Mouse (Mus musculus): ENCODE measurements around the gene Csn1s2a. TPM values are rescaled to one million over a fixed set of nuclear protein-coding genes. Genes with fewer than 3 reads are reported as not detected.
"Not testable (repeated sequence)": the region's sequence is repeated elsewhere in the genome, so short reads cannot be mapped to it uniquely, and the experiment has no call there.

Gene Csn1s2a
- not detected in 2 replicates for polyA plus RNA-seq (2015; fragmentation: Nextera tagmentation; extraction: Ambion mirVana)

DNA sequence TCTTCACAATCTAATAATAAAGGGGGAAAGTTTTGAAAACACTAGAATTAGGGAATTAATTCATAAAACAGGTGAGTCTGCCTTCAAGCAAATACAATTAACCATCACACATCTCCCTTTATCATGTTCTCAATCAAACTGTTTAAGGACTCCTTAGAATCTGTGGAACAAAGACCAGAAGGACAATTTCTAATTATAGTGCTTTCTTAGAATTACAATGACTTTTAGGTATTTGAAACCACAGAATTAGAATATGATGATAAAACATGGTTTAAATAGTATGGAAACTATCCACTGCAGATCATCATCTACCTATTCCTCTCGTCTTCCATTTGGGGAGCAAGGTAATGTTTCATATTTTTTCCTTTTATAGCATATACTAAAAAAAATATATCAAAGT lies at the start of gene Csn1s2a:
Gene Csn1s2a (plus strand): TSS at position 301 of the 400 bp plus-strand sequence.
- H3K27me3 ChIP-seq (ENCODE audit: insufficient read depth, low read length): no peaks in the 10 kb centered on the region
- no peak within 1 kb of the TSS for H3K9ac ChIP-seq (replicated peaks; ENCODE audit: low read length)
- no peaks in the 10 kb centered on the region for H3K4me1 ChIP-seq (ENCODE audit: insufficient read depth, low read length)
- H3K36me3 ChIP-seq (ENCODE audit: insufficient read depth, low read length): no peaks in the 10 kb centered on the region
- H3K4me2 ChIP-seq (replicated peaks; ENCODE audit: low read depth, low read length): no peak within 1 kb of the TSS
- no peak within 1 kb of the TSS for H3K4me3 ChIP-seq (ENCODE audit: low read length)
- no peaks in the 10 kb centered on the region for H3K9me3 ChIP-seq (ENCODE audit: low read length)
- ATAC-seq (ENCODE audit: low FRiP score, low TSS enrichment): no peak
- no peak within 1 kb of the TSS for H3K27ac ChIP-seq (ENCODE audit: low read length)
- WGBS: 69% methylated on average over 1 of the region's 1 CpGs

DNA sequence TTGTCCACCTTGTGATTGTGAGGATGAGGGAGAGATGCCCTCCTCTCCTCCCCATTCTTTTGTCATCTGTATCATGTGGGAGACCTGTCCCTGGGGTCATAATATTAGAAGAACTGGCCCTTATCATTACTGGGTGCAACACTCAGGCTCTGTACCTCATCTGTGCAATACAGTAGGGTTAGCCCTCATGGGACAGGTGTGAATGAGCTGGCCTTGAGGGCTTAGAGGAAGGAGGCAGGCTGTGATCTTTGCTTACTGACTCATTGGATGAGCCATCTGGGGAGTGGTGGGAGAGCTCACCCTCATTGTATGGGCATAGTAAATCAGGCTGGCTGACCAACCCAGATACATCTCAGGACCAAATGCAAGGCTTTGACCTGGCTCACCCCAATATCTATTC lies 39.5 kb upstream of the Csn1s2a start:
- no peaks in the 10 kb centered on the region for H3K4me1 ChIP-seq (ENCODE audit: insufficient read depth, low read length)
- no peak overlapping the region for H3K4me3 ChIP-seq (ENCODE audit: low read length)
- no peak overlapping the region for H3K4me2 ChIP-seq (replicated peaks; ENCODE audit: low read depth, low read length)
- 0 out of 2 replicates have a peak, but pooled peaks cover 2% of the 10 kb centered on the region for H3K9me3 ChIP-seq (ENCODE audit: low read length)
- no peak for ATAC-seq (ENCODE audit: low FRiP score, low TSS enrichment)
- no peaks in the 10 kb centered on the region for H3K27me3 ChIP-seq (ENCODE audit: insufficient read depth, low read length)
- no peak overlapping the region for H3K27ac ChIP-seq (ENCODE audit: low read length)
- H3K9ac ChIP-seq (replicated peaks; ENCODE audit: low read length): no peak overlapping the region
- H3K36me3 ChIP-seq (ENCODE audit: insufficient read depth, low read length): no peaks in the 10 kb centered on the region

DNA sequence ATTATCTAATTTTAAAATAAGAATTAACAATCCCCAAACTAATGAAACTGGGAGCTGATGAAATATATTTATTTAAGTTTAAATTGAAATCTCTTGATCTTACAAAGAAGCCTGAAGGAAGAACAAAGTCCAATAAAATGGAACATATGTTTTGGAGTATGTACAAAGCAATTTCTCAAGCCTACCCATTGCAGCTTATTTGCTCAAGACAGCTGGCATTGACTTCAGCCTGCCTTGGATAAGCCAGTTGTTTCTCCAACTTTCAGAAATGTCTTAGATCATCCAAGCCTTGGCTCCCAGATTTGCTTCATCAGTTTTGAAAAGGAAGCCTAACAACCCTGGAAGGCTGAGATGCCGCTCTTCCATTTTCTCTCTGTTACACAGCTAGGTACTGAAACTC lies 20.9 kb upstream of the Csn1s2a start:
- Histone ChIP-seq H3K27me3 (ENCODE audit: insufficient read depth, low read length) (no peaks in the 10 kb centered on the region), H3K4me1 (ENCODE audit: insufficient read depth, low read length) (no peaks in the 10 kb centered on the region), H3K9me3 (ENCODE audit: low read length) (no peaks in the 10 kb centered on the region), H3K9ac (replicated peaks; ENCODE audit: low read length) (no peak overlapping the region), H3K4me2 (replicated peaks; ENCODE audit: low read depth, low read length) (no peak overlapping the region), H3K27ac (ENCODE audit: low read length) (no peak overlapping the region), H3K36me3 (ENCODE audit: insufficient read depth, low read length) (no peaks in the 10 kb centered on the region), H3K4me3 (ENCODE audit: low read length) (no peak overlapping the region)
- 90% methylated on average over 1 of the region's 1 CpGs for WGBS
- no peak for ATAC-seq (ENCODE audit: low FRiP score, low TSS enrichment)

DNA sequence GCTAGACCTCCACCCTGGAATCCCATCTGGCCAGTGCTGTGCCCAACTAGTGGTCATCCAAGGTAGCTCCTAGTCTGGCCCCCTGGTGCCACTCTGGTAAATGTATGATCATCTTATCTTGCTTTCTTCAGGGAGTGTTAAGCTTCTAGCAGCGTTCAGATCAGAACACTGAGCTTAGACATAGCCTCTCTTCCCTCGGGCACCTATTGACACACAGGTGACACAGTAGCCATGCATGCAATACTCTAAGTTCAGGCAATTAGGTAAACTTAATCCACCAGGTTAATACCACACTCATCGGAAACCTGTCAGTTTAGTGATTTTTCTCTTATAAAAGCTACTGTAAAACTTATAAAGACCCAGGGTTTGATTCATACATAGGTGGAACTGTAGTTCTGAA lies 9.8 kb upstream of the Csn1s2a start:
- WGBS: 88% methylated on average over 3 of the region's 3 CpGs
- ATAC-seq (ENCODE audit: low FRiP score, low TSS enrichment): no peak
- H3K27me3 ChIP-seq (ENCODE audit: insufficient read depth, low read length): no peaks in the 10 kb centered on the region
- H3K9me3 ChIP-seq (ENCODE audit: low read length): no peaks in the 10 kb centered on the region
- H3K4me1 ChIP-seq (ENCODE audit: insufficient read depth, low read length): no peaks in the 10 kb centered on the region
- H3K4me2 ChIP-seq (replicated peaks; ENCODE audit: low read depth, low read length): no peak overlapping the region
- no peaks in the 10 kb centered on the region for H3K36me3 ChIP-seq (ENCODE audit: insufficient read depth, low read length)
- no peak overlapping the region for H3K4me3 ChIP-seq (ENCODE audit: low read length)
- H3K9ac ChIP-seq (replicated peaks; ENCODE audit: low read length): no peak overlapping the region
- H3K27ac ChIP-seq (ENCODE audit: low read length): no peak overlapping the region

DNA sequence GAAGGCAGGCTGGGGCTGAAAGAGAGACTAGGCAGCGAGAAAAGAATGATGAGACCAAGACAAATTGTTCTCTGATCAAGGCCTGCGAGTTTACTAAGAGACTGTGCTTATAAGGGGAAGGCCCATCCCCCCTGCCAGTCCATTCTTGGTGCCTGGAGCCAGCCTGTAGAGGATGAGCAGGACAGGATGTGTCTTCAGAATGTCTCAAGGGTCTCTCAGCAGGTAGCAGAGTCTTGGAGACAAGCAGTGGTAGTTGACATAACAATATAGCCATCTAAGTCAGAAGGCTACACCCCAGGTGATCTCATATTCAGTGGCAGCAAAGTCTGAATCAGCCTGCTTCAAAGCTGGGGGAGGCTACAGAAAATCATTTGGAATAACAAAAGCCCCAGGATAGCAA lies 2.2 kb upstream of the Csn1s2a start:
- 45% methylated on average over 2 of the region's 2 CpGs for WGBS
- not testable (repeated sequence) for H3K4me2 ChIP-seq (replicated peaks; ENCODE audit: low read depth, low read length); H3K9ac ChIP-seq (replicated peaks; ENCODE audit: low read length); H3K27ac ChIP-seq (ENCODE audit: low read length); H3K27me3 ChIP-seq (ENCODE audit: insufficient read depth, low read length); H3K36me3 ChIP-seq (ENCODE audit: insufficient read depth, low read length); ATAC-seq (ENCODE audit: low FRiP score, low TSS enrichment); H3K4me1 ChIP-seq (ENCODE audit: insufficient read depth, low read length); H3K4me3 ChIP-seq (ENCODE audit: low read length); H3K9me3 ChIP-seq (ENCODE audit: low read length)

DNA sequence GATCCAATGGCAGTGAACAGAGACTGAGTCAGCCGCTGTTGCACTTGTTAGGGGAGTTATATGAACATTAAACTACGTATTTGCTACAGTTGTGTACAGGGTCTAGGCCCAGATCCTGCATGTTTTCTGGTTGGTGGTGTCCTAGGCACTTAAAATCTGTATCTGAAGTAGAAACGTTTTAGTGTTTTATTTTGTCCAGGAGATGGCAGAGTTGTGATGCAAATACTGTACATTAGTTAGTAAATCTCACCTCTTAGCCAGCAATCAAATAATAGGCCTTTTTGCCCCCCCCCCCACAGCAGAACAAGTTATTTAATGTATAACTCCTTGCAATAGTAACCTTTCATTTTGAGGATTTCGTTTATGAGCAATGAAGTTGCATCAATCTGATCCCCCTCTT lies 8.4 kb downstream of the Csn1s2a start:
- Histone ChIP-seq H3K4me3 (ENCODE audit: low read length) (no peak overlapping the region), H3K27me3 (ENCODE audit: insufficient read depth, low read length) (no peaks in the 10 kb centered on the region), H3K4me1 (ENCODE audit: insufficient read depth, low read length) (no peaks in the 10 kb centered on the region), H3K9me3 (ENCODE audit: low read length) (no peaks in the 10 kb centered on the region), H3K4me2 (replicated peaks; ENCODE audit: low read depth, low read length) (no peak overlapping the region), H3K9ac (replicated peaks; ENCODE audit: low read length) (no peak overlapping the region), H3K36me3 (ENCODE audit: insufficient read depth, low read length) (no peaks in the 10 kb centered on the region), H3K27ac (ENCODE audit: low read length) (no peak overlapping the region)
- ATAC-seq (ENCODE audit: low FRiP score, low TSS enrichment): no peak
- 51% methylated on average over 4 of the region's 4 CpGs for WGBS

DNA sequence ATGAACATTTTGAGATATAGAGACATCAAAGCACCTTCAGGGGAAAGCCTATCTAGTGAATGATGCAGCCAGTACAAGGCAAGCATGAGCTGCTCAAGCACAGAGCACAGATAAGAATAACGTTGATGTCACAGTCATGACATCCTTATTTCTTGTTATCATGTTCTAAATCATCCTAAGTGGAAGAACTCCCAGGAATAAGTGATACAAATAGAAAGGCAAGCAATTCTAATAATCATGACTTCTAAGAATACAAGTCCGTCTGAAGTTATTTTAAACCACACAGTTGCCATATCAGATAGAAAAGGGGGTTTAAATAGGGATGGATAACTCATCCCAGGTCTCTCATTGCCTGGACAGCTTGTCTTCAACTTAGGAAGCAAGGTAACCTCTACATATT lies 33.4 kb downstream of the Csn1s2a start, which contains the start of gene Csn1s2b:
Gene Csn1s2b (plus strand): TSS at position 301 of the 400 bp plus-strand sequence.
- no peak for ATAC-seq (ENCODE audit: low FRiP score, low TSS enrichment)
- Histone ChIP-seq H3K4me1 (ENCODE audit: insufficient read depth, low read length) (no peaks in the 10 kb centered on the region), H3K9me3 (ENCODE audit: low read length) (no peaks in the 10 kb centered on the region), H3K36me3 (ENCODE audit: insufficient read depth, low read length) (no peaks in the 10 kb centered on the region), H3K27ac (ENCODE audit: low read length) (no peak within 1 kb of the TSS), H3K4me3 (ENCODE audit: low read length) (no peak within 1 kb of the TSS), H3K4me2 (replicated peaks; ENCODE audit: low read depth, low read length) (no peak within 1 kb of the TSS), H3K27me3 (ENCODE audit: insufficient read depth, low read length) (no peaks in the 10 kb centered on the region), H3K9ac (replicated peaks; ENCODE audit: low read length) (no peak within 1 kb of the TSS)
- 72% methylated on average over 2 of the region's 2 CpGs for WGBS

DNA sequence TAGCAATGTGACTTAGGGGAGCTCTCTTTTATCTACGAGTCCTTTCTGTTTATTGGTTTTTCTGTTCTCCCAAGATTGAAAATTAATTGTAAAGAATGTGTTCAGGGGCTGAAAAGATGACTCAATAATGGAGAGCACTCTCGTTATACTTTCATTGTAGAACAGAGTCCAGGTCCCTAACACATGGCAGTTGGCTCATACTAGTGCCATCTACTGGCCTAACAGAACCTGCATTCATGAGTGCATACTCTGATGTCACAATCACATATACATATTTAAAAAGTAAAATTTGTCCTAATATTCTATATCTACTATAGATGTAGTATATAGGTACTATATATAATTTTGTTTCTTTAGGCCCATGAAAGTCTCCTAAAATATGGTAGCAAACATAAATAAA lies 34.9 kb downstream of the Csn1s2a start:
- Histone ChIP-seq H3K4me3 (ENCODE audit: low read length) (no peak overlapping the region), H3K9ac (replicated peaks; ENCODE audit: low read length) (no peak overlapping the region), H3K27ac (ENCODE audit: low read length) (no peak overlapping the region), H3K27me3 (ENCODE audit: insufficient read depth, low read length) (no peaks in the 10 kb centered on the region), H3K4me1 (ENCODE audit: insufficient read depth, low read length) (no peaks in the 10 kb centered on the region), H3K9me3 (ENCODE audit: low read length) (no peaks in the 10 kb centered on the region), H3K4me2 (replicated peaks; ENCODE audit: low read depth, low read length) (no peak overlapping the region), H3K36me3 (ENCODE audit: insufficient read depth, low read length) (no peaks in the 10 kb centered on the region)
- ATAC-seq (ENCODE audit: low FRiP score, low TSS enrichment): no peak
- WGBS: 67% methylated on average over 2 of the region's 2 CpGs

DNA sequence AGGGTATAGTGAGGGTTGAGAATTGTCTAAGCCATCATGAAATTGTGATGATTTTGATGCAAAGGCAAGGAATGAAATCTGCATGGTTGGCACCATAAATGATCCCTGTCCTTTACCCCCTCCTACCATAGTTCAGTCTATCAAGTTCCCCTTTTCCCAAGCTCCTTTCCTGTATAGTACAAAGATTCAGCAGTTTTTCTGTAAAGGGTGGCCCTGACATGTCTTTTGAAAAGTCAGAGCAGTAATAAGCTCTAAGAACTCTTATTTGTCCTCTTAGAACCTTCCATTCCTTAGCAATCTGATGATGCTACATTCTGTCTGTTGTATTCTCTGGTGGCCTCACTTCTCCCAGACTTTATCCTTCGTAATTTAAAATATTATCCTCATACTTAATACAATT lies 51.0 kb downstream of the Csn1s2a start, which contains the start of gene Prr27:
Gene Prr27 (plus strand): TSS at position 301 of the 400 bp plus-strand sequence.
- H3K27ac ChIP-seq (ENCODE audit: low read length): no peak within 1 kb of the TSS
- no peaks in the 10 kb centered on the region for H3K36me3 ChIP-seq (ENCODE audit: insufficient read depth, low read length)
- no peak within 1 kb of the TSS for H3K9ac ChIP-seq (replicated peaks; ENCODE audit: low read length)
- H3K4me1 ChIP-seq (ENCODE audit: insufficient read depth, low read length): no peaks in the 10 kb centered on the region
- H3K27me3 ChIP-seq (ENCODE audit: insufficient read depth, low read length): no peaks in the 10 kb centered on the region
- no peak within 1 kb of the TSS for H3K4me2 ChIP-seq (replicated peaks; ENCODE audit: low read depth, low read length)
- H3K4me3 ChIP-seq (ENCODE audit: low read length): no peak within 1 kb of the TSS
- WGBS: 62% methylated on average over 1 of the region's 1 CpGs
- no peaks in the 10 kb centered on the region for H3K9me3 ChIP-seq (ENCODE audit: low read length)
- ATAC-seq (ENCODE audit: low FRiP score, low TSS enrichment): no peak
